Mouse (Mus musculus) lung, postnatal 0 days (tissue): ENCODE results near the gene Gm45015.

Experiments used
- CTCF ChIP-seq: IDR thresholded peaks from 2 replicates; pipeline ENCODE4 v1.5.1; 2016; ENCODE audit warnings: antibody characterized with exemption, mild to moderate bottlenecking
- EP300 ChIP-seq: IDR thresholded peaks from 2 replicates; pipeline ENCODE4 v1.6.1; 2016; ENCODE audit warnings: antibody characterized with exemption, mild to moderate bottlenecking, control low read depth

DNA sequence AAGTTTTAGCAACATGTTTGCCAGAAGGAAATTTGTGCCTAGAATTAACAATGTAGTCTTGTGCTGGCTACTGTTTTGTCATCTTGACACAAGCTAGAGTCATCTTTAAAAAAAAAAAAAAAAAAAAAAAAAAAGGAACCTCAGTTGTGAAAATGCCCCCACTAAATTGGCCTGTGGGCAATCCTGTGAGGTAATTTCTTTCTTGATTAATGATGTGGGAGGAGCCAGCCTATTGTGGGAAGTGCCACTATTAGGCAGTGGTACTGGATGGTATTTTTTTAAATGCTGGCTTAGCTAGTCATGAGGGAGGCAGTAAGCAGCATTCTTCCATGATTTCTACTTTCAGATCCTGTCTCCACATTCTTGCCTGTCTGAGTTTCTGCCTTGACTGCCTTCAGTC, 26.7 kb upstream of the Gm45015 start:
- TF ChIP-seq CTCF (no peak), EP300 (no peak)
